Mouse (Mus musculus) heart, embryonic 14.5 days (tissue): Measurements from ENCODE around the gene Slc25a26. TPM values are rescaled to one million over a fixed set of nuclear protein-coding genes. Genes with fewer than 3 reads are reported as not detected.

Experiments used
- ATAC-seq: fragments of 200-750 bp; cut with Nextera tagmentation; 2 replicates; pipeline ENCODE4 v1.8.0; 2017; ENCODE audit warnings: low read depth, moderate TSS enrichment; ENCODE audit not compliant: insufficient number of reproducible peaks, insufficient read depth, low FRiP score
- H3K27ac ChIP-seq, 2 experiments: fragments of 200-500 bp in 1 of 2; fragments of 300-500 bp in 1 of 2; sonication (generic) in 1 of 2; replicated peaks in 1 of 2; 2 replicates each; pipeline ENCODE4 v1.5.1; 2012 to 2014; ENCODE audit warnings: low read depth in 2 of 2, low read length in 2 of 2, control low read depth in 1 of 2, mild to moderate bottlenecking in 1 of 2, mixed read lengths in 1 of 2; ENCODE audit not compliant: control insufficient read depth in 1 of 2, insufficient read depth in 1 of 2
- H3K27me3 ChIP-seq: fragments of 300-500 bp; sonication (generic); 2 replicates; pipeline ENCODE4 v1.6.1; 2014; ENCODE audit warnings: mild to moderate bottlenecking, low read length, control low read depth; ENCODE audit not compliant: control insufficient read depth, insufficient read depth
- H3K36me3 ChIP-seq: fragments of 300-500 bp; sonication (generic); 2 replicates; pipeline ENCODE4 v1.6.1; 2014; ENCODE audit warnings: mild to moderate bottlenecking, control low read depth, low read length, mixed read lengths; ENCODE audit not compliant: control insufficient read depth, insufficient read depth
- H3K4me1 ChIP-seq, 2 experiments: fragments of 200-500 bp in 1 of 2; fragments of 300-500 bp in 1 of 2; sonication (generic) in 1 of 2; 2 replicates each; pipeline ENCODE4 v1.6.1; 2012 to 2014; ENCODE audit warnings: low read length in 2 of 2, control low read depth in 1 of 2, mixed read lengths in 1 of 2; ENCODE audit not compliant: control insufficient read depth in 2 of 2, insufficient read depth in 2 of 2
- H3K4me2 ChIP-seq: fragments of 300-500 bp; sonication (generic); 2 replicates; pipeline ENCODE4 v1.6.1; 2014; ENCODE audit warnings: mild to moderate bottlenecking, low read length
- H3K4me3 ChIP-seq, 2 experiments: fragments of 200-500 bp in 1 of 2; fragments of 300-500 bp in 1 of 2; sonication (generic) in 1 of 2; 2 replicates each; pipeline ENCODE4 v1.5.1; 2012 to 2014; ENCODE audit warnings: low read length in 2 of 2, mild to moderate bottlenecking in 2 of 2, control low read depth in 1 of 2, low read depth in 1 of 2, moderate library complexity in 1 of 2; ENCODE audit not compliant: control insufficient read depth in 1 of 2, insufficient read depth in 1 of 2
- H3K9ac ChIP-seq: fragments of 300-500 bp; sonication (generic); 2 replicates; pipeline ENCODE4 v1.6.1; 2014; ENCODE audit warnings: mild to moderate bottlenecking, low read length
- H3K9me3 ChIP-seq: fragments of 300-500 bp; sonication (generic); 2 replicates; pipeline ENCODE4 v1.6.1; 2016; ENCODE audit warnings: low read length, control low read depth; ENCODE audit not compliant: control insufficient read depth
- WGBS: fragments of 180-500 bp; shearing (Covaris S2); extraction: QIAGEN DNeasy Blood & Tissue Kit; methylation state at CpG from one replicate; pipeline ENCODE4 v1.1.7; 2014; 5-methylcytosine and 5-hydroxymethylcytosine counted together
- polyA plus RNA-seq: library from polyadenylated mRNA; unstranded; fragments of >200 nt; fragmentation: Nextera tagmentation; extraction: Ambion mirVana; gene quantifications from 2 replicates; pipeline ENCODE4 v1.2.1, GENCODE M21; 2014

Slc25a26 gene
- polyA plus RNA-seq, 1 experiment from 2014 or later = 13.7 TPM

GRCm38 (mm10) chr6:94575526-94576166 is 75.5 kb downstream of the Slc25a26 start:
- no peak for ATAC-seq
- H3K9me3 ChIP-seq = no peaks in the 10 kb centered on the region
- 53% methylated on average over 9 of the region's 9 CpGs for WGBS
- peak overlapping the region; percentile 18; the same call in 1 of the 2 replicates for H3K4me2 ChIP-seq
- H3K27me3 ChIP-seq = no peaks in the 10 kb centered on the region
- no peak overlapping the region for H3K9ac ChIP-seq
- H3K27ac ChIP-seq = no peak overlapping the region
- peaks cover 3 to 5% of the 10 kb centered on the region in 2 experiments; a peak in 2 of 4 replicates for H3K4me1 ChIP-seq
- no peak overlapping the region for H3K4me3 ChIP-seq
- H3K36me3 ChIP-seq = no peaks in the 10 kb centered on the region

GRCm38 (mm10) chr6:94577991-94578390 is 77.9 kb downstream of the Slc25a26 start:
- WGBS = 78% methylated on average over 8 of the region's 8 CpGs
- H3K9me3 ChIP-seq = no peaks in the 10 kb centered on the region
- H3K27me3 ChIP-seq = no peaks in the 10 kb centered on the region
- no peaks in the 10 kb centered on the region for H3K36me3 ChIP-seq
- H3K27ac ChIP-seq = no peak overlapping the region
- H3K4me2 ChIP-seq = no peak overlapping the region
- H3K4me1 ChIP-seq = peaks cover 3 to 9% of the 10 kb centered on the region in 2 experiments; a peak in 2 of 4 replicates
- H3K9ac ChIP-seq = no peak overlapping the region
- H3K4me3 ChIP-seq = no peak overlapping the region
- no peak for ATAC-seq

GRCm38 (mm10) chr6:94582055-94582454 is 81.9 kb downstream of the Slc25a26 start:
- no peaks in the 10 kb centered on the region for H3K27me3 ChIP-seq
- no peaks in the 10 kb centered on the region for H3K36me3 ChIP-seq
- no peak overlapping the region for H3K9ac ChIP-seq
- no peaks in the 10 kb centered on the region for H3K9me3 ChIP-seq
- ATAC-seq = no peak
- H3K4me2 ChIP-seq = no peak overlapping the region
- no peak overlapping the region for H3K27ac ChIP-seq
- peaks cover 0 to 4% of the 10 kb centered on the region in 2 experiments; a peak in 1 of 4 replicates for H3K4me1 ChIP-seq
- H3K4me3 ChIP-seq = no peak overlapping the region
- WGBS = 88% methylated on average over 9 of the region's 9 CpGs

- no peak overlapping the region for H3K4me3 ChIP-seq
- no peaks in the 10 kb centered on the region for H3K36me3 ChIP-seq
- H3K27ac ChIP-seq = no peak overlapping the region
- ATAC-seq = no peak
- WGBS = 92% methylated on average over 9 of the region's 9 CpGs
- H3K9me3 ChIP-seq = no peaks in the 10 kb centered on the region
- H3K9ac ChIP-seq = no peak overlapping the region
- H3K27me3 ChIP-seq = no peaks in the 10 kb centered on the region
- peaks cover 0 to 4% of the 10 kb centered on the region in 2 experiments; a peak in 1 of 4 replicates for H3K4me1 ChIP-seq
- no peak overlapping the region for H3K4me2 ChIP-seq
Observed at GRCm38 (mm10) chr6:94584147-94584695, 84.1 kb downstream of the Slc25a26 start.

- H3K9me3 ChIP-seq = no peaks in the 10 kb centered on the region
- H3K4me2 ChIP-seq = no peak overlapping the region
- H3K36me3 ChIP-seq = no peaks in the 10 kb centered on the region
- no peak for ATAC-seq
- H3K27me3 ChIP-seq = no peaks in the 10 kb centered on the region
- no peak overlapping the region for H3K9ac ChIP-seq
- 70% methylated on average over 4 of the region's 4 CpGs for WGBS
- H3K4me3 ChIP-seq = no peak overlapping the region
- H3K27ac ChIP-seq = no peak overlapping the region
- peaks cover 0 to 4% of the 10 kb centered on the region in 2 experiments; a peak in 1 of 4 replicates for H3K4me1 ChIP-seq
Observed at GRCm38 (mm10) chr6:94584976-94585375, 84.8 kb downstream of the Slc25a26 start.

GRCm38 (mm10) chr6:94588365-94588764 is 88.2 kb downstream of the Slc25a26 start:
- Histone ChIP-seq H3K36me3 (no peaks in the 10 kb centered on the region), H3K4me3 (no peak overlapping the region), H3K9me3 (no peaks in the 10 kb centered on the region), H3K4me1 (peaks cover 8 to 13% of the 10 kb centered on the region in 2 experiments), H3K9ac (no peak overlapping the region), H3K4me2 (no peak overlapping the region), H3K27me3 (no peaks in the 10 kb centered on the region), H3K27ac (no peak overlapping the region)
- no peak for ATAC-seq
- WGBS = 73% methylated on average over 4 of the region's 4 CpGs

GRCm38 (mm10) chr6:94592243-94592642 is 92.1 kb downstream of the Slc25a26 start:
- H3K27ac ChIP-seq = peak overlapping the region; percentile 87 to 89; a peak in 3 of 4 replicates
- H3K9me3 ChIP-seq = no peaks in the 10 kb centered on the region
- peak; percentile 67; the same call in 1 of the 2 replicates for ATAC-seq
- no peaks in the 10 kb centered on the region for H3K27me3 ChIP-seq
- peak overlapping the region; percentile 52 for H3K4me2 ChIP-seq
- H3K9ac ChIP-seq = peak overlapping the region; percentile 22
- H3K36me3 ChIP-seq = no peaks in the 10 kb centered on the region
- peak overlapping the region; percentile 4 to 8; a peak in 1 of 4 replicates for H3K4me3 ChIP-seq
- 2% methylated on average over 8 of the region's 8 CpGs for WGBS
- H3K4me1 ChIP-seq = peaks cover 30 to 47% of the 10 kb centered on the region in 2 experiments
